Mouse (Mus musculus) adrenal gland, postnatal 4 days (tissue): ENCODE results near the gene Camp. TPM values are rescaled to one million over a fixed set of nuclear protein-coding genes. Genes with fewer than 3 reads are reported as not detected.
A peak's percentile ranks its signal among the peaks of the same experiment; 100 is the strongest.
"Not testable (repeated sequence)": the region's sequence is repeated elsewhere in the genome, so short reads cannot be mapped to it uniquely, and the experiment has no call there.

ENCODE experiments used
- DNase-seq, 2 experiments: peaks; one replicate each; pipeline ENCODE4 v3.0.0; 2021 to 2022; ENCODE audit warnings: low spot score in 2 of 2, mixed read lengths in 2 of 2
- microRNA-seq: library from miRNA; unstranded; fragments of <30 nt; microRNA quantifications from one replicate; pipeline ENCODE4 v1.2.0, GENCODE M21; 2021
- total RNA-seq, 2 experiments: library from RNA; stranded (reverse); gene quantifications; 2 replicates each; pipeline ENCODE4 v1.2.3; 2021

The Camp gene
- total RNA-seq, 2 experiments from 2014 or later, result 11.6 to 32.1 TPM

DNA sequence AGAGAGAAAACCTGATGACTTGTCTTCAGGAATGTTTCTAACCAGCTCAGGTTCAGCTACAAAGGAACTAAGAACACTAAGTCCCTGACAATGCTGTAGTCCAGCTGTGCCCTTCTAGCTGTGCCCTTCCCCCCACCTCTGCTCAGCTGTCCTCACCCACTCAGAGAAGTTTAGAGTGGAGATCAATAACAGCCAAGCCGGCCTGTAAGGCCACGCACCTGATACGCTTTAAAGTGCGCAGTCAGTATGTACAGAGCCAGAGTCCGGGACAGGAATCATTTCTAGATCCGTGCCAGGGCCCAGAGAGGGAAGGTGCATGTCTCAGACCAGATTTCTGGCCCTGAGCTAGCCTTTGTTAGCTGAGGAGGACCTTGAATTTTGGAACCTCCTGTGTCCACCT, 6.5 kb upstream of the Camp start:
- no peak for DNase-seq

GRCm38 (mm10) chr9:109854341-109854740, 4.9 kb upstream of the Camp start:
- no peak for DNase-seq

DNA sequence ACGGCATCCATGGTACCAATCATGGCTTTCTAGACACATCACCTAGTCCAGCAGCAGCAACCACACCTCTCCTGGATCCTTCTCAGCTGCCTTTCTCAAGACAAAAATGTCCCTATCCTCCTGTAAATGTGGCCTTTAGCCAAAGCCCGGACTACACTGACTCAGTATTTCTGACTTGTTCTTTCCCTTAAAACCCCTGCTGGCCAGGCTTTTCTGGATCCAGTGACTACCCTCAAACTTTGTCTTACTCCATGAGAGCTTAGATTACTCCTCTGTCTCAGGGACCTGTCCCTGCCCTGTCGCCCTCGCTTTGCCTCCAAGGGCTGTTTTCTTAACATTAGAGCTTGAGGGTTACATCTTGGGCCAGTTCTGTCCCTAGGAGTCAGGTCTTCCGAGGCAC, 682 bp upstream of the Camp start:
- DNase-seq, result no peak

GRCm38 (mm10) chr9:109833088-109833412, 16.4 kb downstream of the Camp start:
- DNase-seq, result no peak

DNA sequence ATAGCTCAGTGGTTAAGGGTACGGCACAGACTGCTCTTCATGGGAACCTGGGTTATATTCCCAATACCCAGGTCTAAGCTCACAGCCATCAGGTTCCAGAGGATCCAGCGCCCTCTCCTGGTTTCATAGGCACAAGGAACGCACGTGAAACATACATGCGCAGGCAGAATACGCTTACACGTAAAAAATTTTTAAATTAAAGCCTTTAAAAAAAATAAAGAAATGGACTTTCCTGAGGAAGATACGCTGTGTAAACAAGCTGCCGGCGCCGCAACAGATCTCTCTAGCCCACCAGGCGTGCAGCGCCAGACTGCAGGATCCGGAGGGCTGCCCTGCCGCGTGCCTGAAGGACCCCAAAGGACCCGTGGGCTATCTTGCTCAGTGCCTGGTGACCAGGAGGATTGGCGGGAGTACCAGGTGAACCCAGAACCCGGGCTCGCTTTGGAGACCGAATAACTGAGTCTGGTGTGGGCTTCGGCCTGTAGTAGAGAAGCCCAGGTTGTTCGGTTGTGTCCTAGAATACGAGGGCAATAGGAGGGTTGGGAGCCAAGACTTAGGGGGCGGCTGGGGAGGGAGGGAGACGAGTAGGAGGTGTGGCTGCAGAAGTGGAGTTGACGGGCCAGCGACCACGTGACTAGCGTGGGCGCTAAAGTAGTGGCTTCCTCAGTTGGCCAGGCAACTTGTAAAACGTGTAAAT, 16.9 kb downstream of the Camp start, which contains the start of gene Nme6:
Gene Nme6, plus strand, starts transcription at position 359 of the 697 bp plus-strand sequence.
- DNase-seq, result peak; percentile 63 to 81

GRCm38 (mm10) chr9:109826181-109826580, 23.2 kb downstream of the Camp start:
- DNase-seq, result no peak

DNA sequence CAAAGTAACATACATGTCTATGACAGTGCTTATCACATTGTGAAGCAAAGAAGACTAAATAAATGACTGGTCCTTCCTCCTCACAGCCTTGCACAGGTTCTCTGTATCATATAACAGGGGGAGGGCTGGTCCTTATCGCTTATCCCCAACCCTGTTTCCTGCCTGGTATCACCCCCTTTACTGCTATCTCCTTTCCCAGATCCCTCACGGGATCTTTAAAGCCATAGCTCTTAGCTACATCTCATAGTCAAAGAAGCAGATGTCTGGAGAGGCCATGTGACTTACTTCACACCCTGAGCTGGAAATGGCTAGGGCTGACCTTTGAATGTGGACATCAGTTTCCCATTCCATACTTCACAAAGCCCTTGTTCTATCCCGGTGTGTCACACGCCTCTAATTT, 23.7 kb downstream of the Camp start:
- DNase-seq, result no peak

DNA sequence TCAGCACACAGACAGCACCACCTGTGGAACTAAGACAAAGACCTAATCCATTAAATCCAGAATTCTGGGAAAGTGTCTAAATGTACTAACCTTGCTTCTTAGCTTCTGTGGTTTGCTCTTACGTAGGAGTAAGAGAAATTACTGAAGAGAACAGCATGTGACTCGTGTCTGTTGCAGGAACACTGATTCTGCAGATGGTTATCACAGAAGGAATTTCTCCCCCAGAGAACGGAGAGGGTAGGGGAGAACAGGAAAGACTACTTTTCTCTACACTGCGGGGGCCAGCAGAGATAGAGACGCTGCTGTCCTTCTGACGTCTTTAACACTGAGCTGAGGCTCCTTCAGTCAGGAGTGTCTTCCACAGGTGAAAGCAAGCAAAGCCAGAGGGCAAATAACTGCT, 33.1 kb downstream of the Camp start:
- no peak for DNase-seq

GRCm38 (mm10) chr9:109813424-109813823, 36.0 kb downstream of the Camp start:
- DNase-seq, result no peak

- DNase-seq, result no peak
These were observed 37.4 kb downstream of the Camp start, which contains the start of gene Spink8 for GRCm38 (mm10) chr9:109811980-109812379. Gene Spink8 (plus strand): TSS chr9:109812280.

GRCm38 (mm10) chr9:109807898-109808297, 41.5 kb downstream of the Camp start:
- DNase-seq, result no peak

GRCm38 (mm10) chr9:109806695-109807293, 42.6 kb downstream of the Camp start:
- DNase-seq, result no peak

DNA sequence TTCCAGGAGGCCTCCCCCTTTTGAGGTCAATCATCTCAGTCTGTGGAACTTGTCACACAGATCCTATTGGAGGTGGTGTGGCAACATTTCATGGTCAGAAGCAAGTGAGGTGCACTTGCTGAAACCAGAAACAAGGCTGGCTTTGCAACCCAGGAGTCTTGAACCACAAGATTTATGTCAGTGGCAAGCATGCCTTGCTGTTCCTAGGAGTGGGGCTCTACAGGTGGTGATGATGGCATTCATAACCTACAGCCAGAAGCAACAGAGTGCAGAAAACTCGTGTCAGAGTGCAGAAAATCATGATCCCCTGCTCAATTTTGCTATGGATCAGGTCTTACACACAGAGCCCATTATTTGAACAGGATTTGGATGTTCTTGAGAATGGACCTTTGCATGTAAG, 43.2 kb downstream of the Camp start:
- DNase-seq, result no peak

DNA sequence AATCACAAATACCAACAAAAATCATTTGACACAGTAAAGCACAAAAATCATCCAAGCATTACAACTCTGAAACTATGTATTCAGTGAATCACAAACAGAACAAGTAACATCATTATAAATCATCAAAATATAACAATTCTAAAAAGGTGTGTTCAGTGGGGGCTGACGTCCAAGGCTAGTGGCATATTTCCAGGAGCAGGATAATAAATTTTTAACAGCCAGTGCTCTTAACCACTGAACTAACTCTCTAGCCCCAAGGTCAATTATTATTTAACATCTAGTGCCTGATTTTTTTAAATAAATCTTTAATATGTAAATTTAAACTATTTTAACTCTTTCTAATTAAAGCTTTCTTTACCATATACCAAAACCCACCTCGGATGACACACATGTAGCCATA, 43.8 kb downstream of the Camp start:
- not testable (repeated sequence) for DNase-seq

DNA sequence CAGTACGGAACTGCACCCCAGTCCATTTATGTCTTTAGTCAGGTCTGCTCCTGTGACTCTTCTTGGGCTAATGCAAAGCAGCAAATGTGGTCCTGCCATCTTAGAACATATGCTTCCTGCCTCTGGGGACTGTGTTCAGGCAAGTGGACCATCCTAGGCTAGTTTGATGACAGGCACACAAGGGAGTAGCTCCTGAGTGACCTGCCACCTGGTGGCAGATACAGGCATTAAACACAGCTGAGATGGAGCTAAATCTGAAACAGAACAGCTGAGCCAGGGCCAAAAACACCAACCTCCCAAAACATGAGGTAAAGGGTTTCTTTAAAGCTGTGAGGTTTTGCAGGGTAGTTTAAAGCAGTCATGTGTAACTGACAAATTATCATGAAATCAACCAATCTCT, 51.4 kb downstream of the Camp start:
- DNase-seq, result peak in 1 of 2 experiments; percentile 10

Small RNA genes lying within 50 kb of the gene (microRNA-seq; reads per million reads assigned to microRNA genes)
- gene Mir7089, result not detected

Other genes with a start within 250 kb of the Camp start
- not detected for gene Fbxw24, start 223.6 kb downstream of the Camp start, total RNA-seq
- under 1 TPM in 1 of 2 experiments, not detected in 1; 0.20 TPM for gene Fbxw25, start 185.0 kb downstream of the Camp start, total RNA-seq
- not detected for gene Fbxw18, start 146.9 kb downstream of the Camp start, total RNA-seq
- gene Fbxw26, start 103.5 kb downstream of the Camp start, total RNA-seq, result not detected
- not detected for gene Fbxw27, start 58.9 kb downstream of the Camp start, total RNA-seq
- gene Spink8, start 37.3 kb downstream of the Camp start, total RNA-seq, result 10 to 100 TPM in 1 of 2 experiments, 1 to 10 TPM in 1; 8.3 to 10.6 TPM
- gene Nme6, start 16.9 kb downstream of the Camp start, total RNA-seq, result 10 to 100 TPM; 22.3 to 29.5 TPM
- gene Cdc25a, start 26.0 kb upstream of the Camp start, total RNA-seq, result 10 to 100 TPM; 25.5 to 28.3 TPM
- 100 to 1,000 TPM; 118 to 124 TPM for gene Map4, start 81.8 kb upstream of the Camp start, total RNA-seq